Mouse (Mus musculus) thymus, postnatal 4 days (tissue): ENCODE measurements around the gene Tcf7l1.

Experiments
- DNase-seq: peaks from one replicate; pipeline ENCODE4 v3.0.0; 2021

Tcf7l1 gene

DNA sequence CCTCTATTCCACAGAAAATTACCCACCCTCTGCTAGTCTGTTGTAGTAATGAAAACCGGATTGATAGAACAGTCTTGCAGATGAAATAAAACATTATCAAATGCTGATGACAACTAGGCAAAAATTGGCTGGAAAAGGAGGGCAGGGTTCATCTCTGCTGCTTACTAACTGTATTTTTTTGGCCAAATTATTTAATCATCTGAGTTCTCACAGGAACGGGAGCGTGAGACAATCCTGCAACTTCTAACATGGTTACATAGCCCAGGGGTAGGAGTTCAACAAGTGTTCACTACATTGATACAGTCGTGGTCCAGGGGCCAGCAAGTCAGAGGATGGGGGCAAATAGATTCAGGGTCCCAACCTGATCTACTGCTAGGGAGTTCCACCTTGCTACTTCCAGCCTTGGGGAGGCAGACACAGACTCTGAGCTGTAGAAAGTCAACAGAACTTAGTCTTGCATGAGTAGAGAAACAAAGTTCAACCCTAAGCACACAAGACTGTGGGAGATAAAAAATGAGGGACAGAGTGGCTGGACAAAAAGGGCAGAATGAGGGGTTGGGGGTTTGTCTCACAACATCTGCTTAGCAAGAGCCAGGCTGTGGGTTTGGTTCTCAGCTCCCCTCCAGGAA lies 205.7 kb downstream of the Tcf7l1 start:
- no peak for DNase-seq

DNA sequence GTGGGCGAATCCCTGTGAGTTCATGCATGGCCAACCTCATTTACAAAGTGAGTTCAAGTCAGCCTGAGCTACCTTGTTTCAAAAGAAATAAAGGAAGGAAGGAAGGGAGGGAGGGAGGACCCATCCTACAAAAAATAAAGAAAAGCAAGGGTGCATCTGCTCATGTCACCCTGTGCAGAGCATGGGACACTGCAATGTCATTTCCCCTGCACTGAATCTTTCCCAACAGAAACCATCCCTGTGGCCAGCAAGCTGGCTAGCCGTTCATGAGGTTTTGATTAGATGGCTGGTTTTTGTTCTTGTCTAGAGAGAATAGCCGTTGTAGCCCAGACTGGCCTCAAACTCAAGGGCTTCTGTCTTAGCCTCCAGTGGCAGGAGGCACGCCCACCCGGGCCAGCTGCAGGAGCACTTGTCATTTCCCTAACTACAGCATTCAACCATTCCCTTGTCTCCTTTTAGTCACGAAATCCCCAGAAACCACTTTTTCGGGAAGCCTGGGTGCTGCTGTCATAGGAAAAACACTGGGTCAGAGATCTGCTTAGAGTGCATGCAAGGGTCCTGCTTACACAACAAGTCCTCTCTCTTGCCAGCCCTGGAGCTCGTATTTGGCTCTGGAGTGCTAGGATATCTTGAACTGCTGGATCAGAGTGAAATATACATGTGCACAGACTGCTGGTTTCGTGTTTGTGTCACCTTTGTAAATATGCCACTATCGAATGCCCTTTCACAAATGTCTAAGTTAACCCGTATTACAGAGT lies 207.2 kb downstream of the Tcf7l1 start:
- DNase-seq: no peak
